Mouse (Mus musculus) liver, adult 2 months (tissue): ENCODE results near the gene Dcxr.

Experiments
- CTCF ChIP-seq: fragments of 200-500 bp; IDR thresholded peaks from 2 replicates; pipeline ENCODE4 v1.5.1; 2011; ENCODE audit warnings: low read depth, low read length, control low read depth
- POLR2A ChIP-seq: fragments of 200-500 bp; IDR thresholded peaks from 2 replicates; pipeline ENCODE4 v1.6.1; 2011; ENCODE audit warnings: low read length, control low read depth; ENCODE audit not compliant: insufficient read depth; ENCODE audit errors: extremely low read depth

DNA sequence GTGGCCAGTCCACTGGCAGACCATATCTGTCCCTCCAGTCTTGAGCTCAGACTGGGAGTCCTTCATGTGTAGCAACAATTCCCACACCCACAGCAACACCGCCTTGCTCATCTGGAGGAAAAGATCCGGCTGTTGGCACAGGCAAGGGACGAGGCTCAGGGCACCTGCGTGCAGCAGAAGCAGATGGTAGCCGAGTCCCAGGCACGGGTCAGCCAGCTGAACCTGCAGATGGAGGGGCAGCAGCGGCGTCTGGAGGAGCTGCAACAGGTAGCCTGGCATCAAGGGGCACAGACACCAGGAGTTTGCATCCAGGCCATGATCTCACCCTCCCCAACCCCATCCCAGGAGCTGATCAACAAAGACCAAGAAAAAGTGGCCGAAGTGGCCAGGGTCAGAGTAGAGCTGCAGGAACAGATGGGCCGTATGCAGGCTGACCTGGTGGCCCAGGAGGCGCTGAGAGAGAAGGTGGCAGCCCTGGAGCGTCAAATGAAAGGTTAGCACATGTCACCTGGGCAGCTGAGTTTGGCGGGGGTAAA lies 7.2 kb downstream of the Dcxr start:
- no peak for TF ChIP-seq CTCF
- no peak for TF ChIP-seq POLR2A
